Mouse (Mus musculus): ENCODE data around the gene P2ry1.

DNA sequence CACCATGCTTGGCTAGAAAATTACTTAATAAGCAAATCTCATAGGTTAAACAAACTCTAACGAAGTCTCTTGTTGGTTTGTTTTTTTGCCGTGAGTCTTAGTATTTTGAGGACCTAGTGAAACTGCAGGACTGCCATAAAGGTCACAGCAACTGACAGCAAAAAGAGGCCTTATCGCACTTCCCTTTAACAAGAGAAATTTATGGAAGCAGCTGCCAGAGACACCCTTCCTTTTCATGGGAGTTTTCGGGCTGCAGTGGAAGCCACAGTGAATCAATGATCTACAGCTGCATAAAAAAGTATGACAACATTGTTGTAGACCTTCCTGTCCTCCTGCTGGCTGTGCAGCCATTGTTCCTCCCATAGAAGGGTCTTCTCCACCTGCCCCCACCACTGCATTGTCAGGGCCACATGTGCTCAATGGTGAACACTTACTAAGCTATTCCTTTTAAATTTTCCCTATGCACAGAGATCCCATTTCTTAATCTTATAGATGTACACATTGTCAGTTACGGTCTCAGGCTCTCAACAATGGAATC, 49.3 kb upstream of the P2ry1 start:
- TF ChIP-seq CTCF (IDR thresholded peaks at IDR 0.05 in 2 of 3, conservative IDR thresholded peaks at IDR 0.05 in 1 of 3; ENCODE audit: control insufficient read depth in 1 of 3, insufficient read depth in 1 of 3, low read depth in 2 of 3, low read length in 3 of 3, poor library complexity in 1 of 3, severe bottlenecking in 1 of 3) (no peak), MYB (IDR thresholded peaks at IDR 0.05; ENCODE audit: low read depth, low read length) (no peak)

Measured in MEL (cell line).